Mouse (Mus musculus) Patski (cell line): ENCODE results near the gene Zfp831. TPM values are rescaled to one million over a fixed set of nuclear protein-coding genes. Genes with fewer than 3 reads are reported as not detected.

Source experiments
- ATAC-seq: fragments of 100-300 bp; one replicate; pipeline ENCODE4 v1.8.0; 2021
- CTCF ChIA-PET: fragments of 350-600 bp; sonication (Branson Sonifier 250); formaldehyde crosslinking; loops from one replicate; lab custom pipeline; 2022; ENCODE audit warnings: inconsistent platforms; lab: Charles Lee
- POLR2A ChIA-PET: fragments of 350-600 bp; sonication (Branson Sonifier 250); formaldehyde crosslinking; loops from one replicate; lab custom pipeline; 2022; ENCODE audit warnings: antibody characterized with exemption, inconsistent platforms; lab: Charles Lee
- DNase-seq: peaks from one replicate; pipeline ENCODE4 v3.0.0-alpha.2; 2011; ENCODE audit warnings: low read depth, low spot score
- H3K27me3 ChIP-seq: fragments of 371-371 bp; one replicate; pipeline ENCODE4 v1.5.1; 2021
- CTCF ChIP-seq: fragments of 100-300 bp; IDR thresholded peaks from one replicate; pipeline ENCODE4 v1.5.1; 2021
- in situ Hi-C: fragments of 300-500 bp; cut with MboI; formaldehyde crosslinking; loops from 3 replicates; pipeline ENCODE4 v1.11.1; 2018; ENCODE audit warnings: low pct_unique_long_range_greater_than_20kb, mixed read lengths
- polyA plus RNA-seq: library from polyadenylated mRNA; unstranded; gene quantifications from one replicate; pipeline ENCODE4 v1.2.3, GENCODE M21; 2021

The Zfp831 gene
- polyA plus RNA-seq = not detected

DNA sequence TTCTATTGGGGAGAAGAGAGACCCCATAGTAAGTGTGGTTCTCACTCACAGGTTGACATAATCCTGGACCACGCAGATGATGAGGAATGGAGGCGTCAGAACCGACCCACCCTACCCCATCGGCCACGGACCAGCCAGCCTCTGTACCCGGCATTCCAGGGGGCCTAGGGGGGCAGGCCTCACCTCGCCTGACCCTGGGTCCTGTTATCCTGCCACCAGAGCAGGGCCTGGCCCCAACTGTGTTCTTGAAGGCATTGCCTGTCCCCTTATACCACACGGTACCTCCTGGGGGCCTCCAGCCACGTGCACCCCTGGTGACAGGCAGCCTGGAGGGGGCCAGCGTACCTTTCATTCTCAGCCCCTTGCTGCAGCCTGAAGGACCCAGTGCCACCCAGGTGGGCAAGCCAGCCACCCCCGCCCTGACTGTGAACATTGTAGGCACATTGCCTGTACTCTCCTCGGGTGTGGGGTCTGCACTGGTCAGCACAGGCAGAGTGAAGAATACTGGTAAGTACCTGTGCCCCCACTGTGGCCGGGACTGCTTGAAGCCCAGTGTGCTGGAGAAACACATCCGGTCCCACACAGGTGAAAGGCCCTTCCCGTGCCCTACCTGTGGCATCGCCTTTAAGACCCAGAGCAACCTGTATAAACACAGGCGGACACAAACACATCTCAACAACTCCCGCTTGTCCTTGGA, at the start of gene Zfp831:
TSS of gene Zfp831 (plus strand) at position 87 of the 697 bp plus-strand sequence.
- POLR2A ChIA-PET = no interaction called here
- no peak for TF ChIP-seq CTCF
- H3K27me3 ChIP-seq = peaks cover 10% of the 10 kb centered on the region
- CTCF ChIA-PET = no interaction called here
- in situ Hi-C loops = no loop called here
- ATAC-seq (no peak), DNase-seq (no peak)

DNA sequence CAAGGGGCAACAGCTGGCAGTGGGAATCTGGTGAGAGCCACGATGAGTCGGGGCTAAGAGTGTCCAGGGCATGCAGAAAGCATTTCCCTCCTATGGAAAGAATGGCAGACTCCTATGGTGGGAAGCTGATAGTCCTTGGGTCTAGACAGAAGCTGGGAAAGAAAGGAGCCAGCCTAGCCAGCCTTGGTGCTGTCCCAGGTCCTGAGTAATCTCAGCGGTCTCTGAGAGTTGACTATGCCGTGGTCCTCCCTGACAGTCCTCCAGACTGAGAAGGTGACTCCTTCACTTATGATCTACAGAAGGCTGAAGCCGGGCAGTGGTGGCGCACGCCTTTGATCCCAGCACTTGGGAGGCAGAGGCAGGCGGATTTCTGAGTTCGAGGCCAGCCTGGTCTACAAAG, 48.4 kb upstream of the Zfp831 start:
- ChIA-PET POLR2A (no interaction called here), CTCF (no interaction called here)
- DNase-seq = no peak
- H3K27me3 ChIP-seq = peaks cover 6% of the 10 kb centered on the region
- ATAC-seq = no peak
- TF ChIP-seq CTCF = no peak
- in situ Hi-C loops = no loop called here

- in situ Hi-C loops = no loop called here
- no peak for ATAC-seq
- POLR2A ChIA-PET = no interaction called here
- no peak for DNase-seq
- peaks cover 10% of the 10 kb centered on the region for H3K27me3 ChIP-seq
- TF ChIP-seq CTCF = no peak
- CTCF ChIA-PET = no interaction called here
Observed at GRCm38 (mm10) chr2:174595611-174596010, 47.7 kb upstream of the Zfp831 start.

- H3K27me3 ChIP-seq = peaks cover 11% of the 10 kb centered on the region
- no peak for TF ChIP-seq CTCF
- in situ Hi-C loops = no loop called here
- POLR2A ChIA-PET = no interaction called here
- CTCF ChIA-PET = no interaction called here
- ATAC-seq (no peak), DNase-seq (no peak)
Observed at GRCm38 (mm10) chr2:174596457-174596856, 46.9 kb upstream of the Zfp831 start.

- CTCF ChIA-PET = no interaction called here
Observed at GRCm38 (mm10) chr2:174598451-174598850, 44.9 kb upstream of the Zfp831 start.

DNA sequence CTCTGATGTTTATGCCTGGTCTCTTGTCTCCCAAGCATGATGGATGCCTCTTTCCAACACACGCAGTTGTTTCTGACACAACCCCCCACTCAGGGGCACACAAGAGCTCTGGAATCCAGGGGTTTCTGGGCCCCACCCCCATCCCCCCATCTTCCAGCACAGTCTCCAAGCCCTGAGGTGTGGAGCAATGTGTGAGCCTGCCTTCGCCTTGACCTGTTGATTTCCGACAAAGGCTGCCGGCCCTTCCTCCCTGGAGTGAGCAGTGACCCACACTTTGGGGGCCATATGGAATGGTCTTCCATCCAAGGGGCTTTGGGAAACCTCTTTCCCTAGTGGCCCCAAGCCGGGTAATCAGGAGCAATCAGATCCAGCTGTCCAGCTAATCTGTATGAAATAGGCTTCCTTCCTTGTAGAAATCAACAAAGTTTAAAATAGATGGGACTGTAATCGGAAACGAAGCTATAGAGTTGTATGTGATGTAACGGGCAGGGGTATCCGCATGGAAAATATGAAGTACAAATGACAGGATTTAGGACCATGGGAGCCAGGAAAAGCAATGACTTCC, 44.2 kb upstream of the Zfp831 start:
- TF ChIP-seq CTCF = no peak
- ChIA-PET POLR2A (no interaction called here), CTCF (no interaction called here)
- ATAC-seq (no peak), DNase-seq (no peak)
- peaks cover 5% of the 10 kb centered on the region for H3K27me3 ChIP-seq
- in situ Hi-C loops = no loop called here

More at GRCm38 (mm10) chr2:174598451-174598850, 44.9 kb upstream of the Zfp831 start:
- in situ Hi-C loops = no loop called here
- no peak for ATAC-seq
- POLR2A ChIA-PET = no interaction called here
- TF ChIP-seq CTCF = no peak
- H3K27me3 ChIP-seq = peaks cover 8% of the 10 kb centered on the region
- DNase-seq = no peak

DNA sequence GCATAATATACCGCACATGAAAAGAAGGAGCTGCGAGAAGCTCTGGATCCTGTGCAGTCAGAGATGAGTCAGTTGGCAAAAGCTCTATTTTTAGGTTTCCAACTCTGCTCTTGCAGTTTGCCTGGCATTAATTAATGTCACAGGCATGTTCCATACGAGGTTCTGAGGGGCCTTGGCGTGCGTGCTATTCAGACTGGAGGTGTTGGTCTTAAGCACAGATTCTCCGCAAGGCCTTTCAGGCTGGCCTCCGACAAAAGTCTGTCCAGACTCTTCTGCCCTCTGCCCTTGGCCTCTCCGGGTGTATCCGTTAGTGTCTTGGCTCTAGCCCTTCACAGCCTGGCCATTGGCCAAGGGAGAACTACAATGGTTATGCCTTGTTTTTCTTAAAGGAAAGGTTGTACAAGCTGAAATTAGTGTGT, 43.5 kb upstream of the Zfp831 start:
- DNase-seq (no peak), ATAC-seq (no peak)
- ChIA-PET CTCF (no interaction called here), POLR2A (no interaction called here)
- peaks cover 5% of the 10 kb centered on the region for H3K27me3 ChIP-seq
- TF ChIP-seq CTCF = no peak
- in situ Hi-C loops = no loop called here

DNA sequence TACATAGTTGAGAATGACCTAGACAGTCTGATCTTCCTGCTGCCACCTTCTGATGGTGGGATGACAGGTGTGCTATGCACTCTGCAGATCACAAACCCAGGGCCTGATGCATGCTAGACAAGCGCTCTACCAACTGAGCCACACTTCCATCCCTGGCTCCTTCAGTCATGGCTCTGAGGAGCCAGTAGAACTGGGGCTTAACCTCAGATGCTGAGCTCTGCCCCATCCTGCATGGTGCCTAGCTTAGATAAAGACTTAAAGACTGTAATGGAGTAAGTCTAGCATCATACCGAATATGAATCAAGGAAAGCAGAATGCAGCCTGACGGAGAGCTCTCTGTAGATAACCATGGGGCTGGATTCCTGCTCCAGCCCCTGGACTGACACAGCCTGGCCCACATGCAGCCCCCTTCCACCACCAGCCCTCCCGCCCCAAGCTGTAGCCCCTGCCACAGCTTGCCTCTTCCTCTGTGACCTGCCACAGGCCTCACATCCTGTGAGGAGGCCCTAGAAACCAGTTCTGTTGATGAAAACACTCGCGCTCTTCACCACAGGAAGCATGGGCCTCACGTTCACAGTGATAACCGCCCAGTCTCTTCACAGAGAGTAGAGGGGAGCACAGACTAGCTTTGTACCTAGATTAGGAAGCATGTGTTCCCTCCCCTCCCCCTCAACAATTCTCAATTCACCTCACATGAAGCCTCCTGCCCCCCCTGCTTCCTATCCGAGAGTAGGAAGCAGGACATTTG, 41.2 kb upstream of the Zfp831 start:
- ChIA-PET POLR2A (no interaction called here), CTCF (interaction anchor here (1.1 kb wide), 1 partner anchor 10 kb away, joined by 3 read pairs; no protein-coding TSS in a partner anchor)
- no peak for TF ChIP-seq CTCF
- ATAC-seq = no peak
- in situ Hi-C loops = no loop called here
- H3K27me3 ChIP-seq = peaks cover 5% of the 10 kb centered on the region
- no peak for DNase-seq

DNA sequence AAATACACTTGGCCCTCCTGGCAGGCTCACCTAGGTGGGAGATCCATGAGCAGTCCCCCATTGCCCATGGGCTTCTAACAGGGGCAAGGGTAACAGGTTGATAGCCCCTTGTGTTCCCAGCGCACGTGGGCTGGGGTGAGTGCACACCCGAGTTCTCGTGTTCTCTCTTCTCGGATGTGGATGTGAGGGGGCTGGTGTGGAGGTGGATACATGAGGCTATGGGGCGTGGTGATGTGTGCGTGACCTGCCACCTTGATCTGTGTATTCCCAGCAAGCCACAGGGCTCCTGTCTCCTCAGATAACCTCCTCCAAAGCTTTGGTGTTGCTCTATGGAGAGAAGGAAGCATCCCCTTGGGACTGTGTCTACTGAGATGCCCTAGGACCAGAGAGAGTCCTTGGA, 40.0 kb upstream of the Zfp831 start:
- POLR2A ChIA-PET = no interaction called here
- ATAC-seq (no peak), DNase-seq (no peak)
- CTCF ChIA-PET = no interaction called here
- no peak for TF ChIP-seq CTCF
- in situ Hi-C loops = no loop called here
- peaks cover 5% of the 10 kb centered on the region for H3K27me3 ChIP-seq

DNA sequence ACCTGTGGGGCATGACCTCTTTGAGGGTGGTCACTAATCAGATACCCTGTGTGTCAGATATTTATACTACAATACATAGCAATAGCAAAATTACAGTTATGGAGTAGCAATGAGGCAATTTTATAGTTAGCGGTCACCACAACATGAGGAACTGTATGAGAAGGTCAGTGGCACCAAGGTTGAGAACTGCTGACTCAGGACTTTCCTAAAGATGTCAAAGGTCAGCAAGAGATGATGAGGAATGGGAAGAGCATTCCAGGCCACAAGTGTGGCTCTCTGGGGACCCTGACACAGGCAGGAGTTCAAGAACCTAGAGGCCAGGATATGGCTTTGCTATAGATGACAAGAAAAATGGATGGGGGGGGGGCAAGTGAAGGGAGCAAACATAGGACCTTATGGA, 38.3 kb upstream of the Zfp831 start:
- ChIA-PET POLR2A (no interaction called here), CTCF (no interaction called here)
- H3K27me3 ChIP-seq = peaks cover 12% of the 10 kb centered on the region
- TF ChIP-seq CTCF = no peak
- DNase-seq (no peak), ATAC-seq (no peak)
- in situ Hi-C loops = no loop called here
